Mouse (Mus musculus) lung, adult 2 months (tissue): ENCODE measurements around the gene Il1r1.

Experiments used
- CTCF ChIP-seq: fragments of 200-500 bp; IDR thresholded peaks from 2 replicates; pipeline ENCODE4 v1.5.1; 2011; ENCODE audit warnings: mild to moderate bottlenecking, low read length, control low read depth; ENCODE audit not compliant: insufficient read depth
- POLR2A ChIP-seq: fragments of 200-500 bp; IDR thresholded peaks from 2 replicates; pipeline ENCODE4 v1.6.1; 2011; ENCODE audit warnings: low read depth, mild to moderate bottlenecking, control low read depth, low read length, borderline replicate concordance; ENCODE audit errors: extremely low read depth

DNA sequence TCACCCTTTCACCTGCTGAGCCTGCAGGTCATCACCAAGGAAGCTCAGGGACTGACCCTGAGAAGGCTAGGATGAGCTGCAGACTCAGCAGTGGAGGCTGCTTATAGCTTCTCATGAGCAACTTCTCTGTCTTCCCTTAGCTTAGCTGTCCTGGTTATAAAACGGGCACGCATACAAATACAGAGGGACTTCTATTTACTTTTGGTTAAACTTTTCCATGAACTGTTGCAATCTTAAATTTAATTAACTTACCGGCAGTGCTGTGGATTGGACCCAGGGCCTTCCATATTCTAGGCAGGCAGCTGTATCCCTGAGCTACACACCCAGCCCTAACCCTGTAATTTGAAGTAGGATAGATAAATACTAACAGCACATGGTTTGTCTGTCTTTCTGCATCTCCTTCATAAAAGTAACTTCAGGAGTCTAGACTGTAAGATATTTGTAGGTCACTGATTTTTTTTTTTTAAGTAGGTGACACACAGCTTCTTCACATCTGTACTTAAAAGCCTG, 4.9 kb downstream of the Il1r1 start:
- no peak for TF ChIP-seq POLR2A
- no peak for TF ChIP-seq CTCF
